9 mouse cellular contexts compared by ENCODE assay signal in the genomic region with DNA sequence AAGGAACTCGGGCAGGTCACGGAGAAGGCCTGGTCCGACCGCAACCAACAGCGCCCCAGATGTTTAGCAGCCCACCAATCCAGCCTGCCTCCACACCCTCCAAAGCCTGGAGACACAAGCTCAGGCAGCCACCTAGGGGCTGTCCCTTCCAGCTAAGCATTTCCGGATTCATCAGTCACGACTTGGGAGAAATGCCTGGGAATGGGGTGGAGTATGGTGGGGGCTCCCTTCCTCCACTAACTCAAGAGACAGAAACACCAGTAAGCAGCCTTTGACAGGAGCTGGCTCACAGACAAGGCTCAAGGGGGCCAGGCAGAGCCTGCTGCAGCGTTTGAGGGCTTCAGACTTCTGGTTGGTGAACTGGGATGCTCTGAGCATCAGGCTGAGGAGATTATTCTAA. TPM values are rescaled to one million over a fixed set of nuclear protein-coding genes. Genes with fewer than 3 reads are reported as not detected.
DNase-seq lines count a peak whose midpoint lies in the region; ATAC-seq and TF ChIP-seq lines count a peak whose summit lies in the region.
"Had no signal": no experiment of that assay in that cellular context is flagged by ENCODE, and none has a peak within 500 bp of the region (broad histone marks: within the 10 kb centered on the region; RNA-seq: fewer than 3 reads in every experiment).

No protein-coding gene starts in this region.

- H3K27me3 ChIP-seq in embryonic facial prominence, embryonic 14.5 days (replicated peaks; ENCODE audit: control insufficient read depth, insufficient read depth, low read length) = peaks cover 6% of the 10 kb centered on the region; the same call in 1 of the 2 replicates
- peaks cover 11% of the 10 kb centered on the region for H3K27me3 ChIP-seq in limb, embryonic 10.5 days (ENCODE audit: low read depth, poor library complexity, severe bottlenecking)
- no peaks in the 10 kb centered on the region for H3K27me3 ChIP-seq in stomach, postnatal 0 days (ENCODE audit: control insufficient read depth, insufficient read depth, low read length)
- H3K27me3 ChIP-seq: Patski had no signal

- peak; percentile 40 for DNase-seq in gastrocnemius, adult 2 months
- DNase-seq in gastrocnemius, postnatal 14 days = no peak
- peak; percentile 45 for DNase-seq in 3T3-L1 (ENCODE audit: low read depth, low spot score)
- peak; percentile 64 for DNase-seq in embryonic facial prominence, embryonic 14.5 days (ENCODE audit: low spot score)
- DNase-seq in limb, embryonic 10.5 days (ENCODE audit: low spot score) = no peak
- DNase-seq in stomach, postnatal 0 days (ENCODE audit: low spot score) = no peak
- no peak for DNase-seq in cerebellum, adult 11 months
- DNase-seq in adrenal gland, postnatal 14 days = no peak

- 6% methylated on average over 8 of the region's 8 CpGs for WGBS in embryonic facial prominence, embryonic 14.5 days
- WGBS in limb, embryonic 10.5 days = 26% methylated on average over 8 of the region's 8 CpGs
- 13% methylated on average over 8 of the region's 8 CpGs for WGBS in stomach, postnatal 0 days

- H3K9me3 ChIP-seq in embryonic facial prominence, embryonic 14.5 days (ENCODE audit: control insufficient read depth, low read length) = no peaks in the 10 kb centered on the region
- H3K9me3 ChIP-seq in limb, embryonic 10.5 days (replicated peaks) = no peaks in the 10 kb centered on the region
- no peaks in the 10 kb centered on the region for H3K9me3 ChIP-seq in stomach, postnatal 0 days (ENCODE audit: control insufficient read depth, low read length)

- no peak for TF ChIP-seq CTCF in gastrocnemius, adult 2 months (IDR thresholded peaks at IDR 0.05)
- TF ChIP-seq CTCF in stomach, postnatal 0 days (IDR thresholded peaks at IDR 0.05; ENCODE audit: low read depth) = peak; percentile 42

- intact Hi-C loops in gastrocnemius, adult 2 months (cut with DNase I) = no loop called here
- intact Hi-C loops in gastrocnemius, postnatal 14 days (cut with DNase I; ENCODE audit: low total_unique reads) = no loop called here

- peak overlapping the region; percentile 99 for H3K27ac ChIP-seq in gastrocnemius, adult 2 months
- H3K27ac ChIP-seq in embryonic facial prominence, embryonic 14.5 days (replicated peaks; ENCODE audit: low read depth, low read length) = peak overlapping the region; percentile 36
- no peak overlapping the region for H3K27ac ChIP-seq in limb, embryonic 10.5 days
- no peak overlapping the region for H3K27ac ChIP-seq in stomach, postnatal 0 days (replicated peaks)

- H3K4me2 ChIP-seq in embryonic facial prominence, embryonic 14.5 days (ENCODE audit: low read depth, low read length) = peak overlapping the region; percentile 95
- H3K4me2 ChIP-seq in stomach, postnatal 0 days (replicated peaks; ENCODE audit: low read depth) = 0 out of 2 replicates have a peak overlapping the region, but pooled peaks have one; percentile 18

- H3K4me1 ChIP-seq in embryonic facial prominence, embryonic 14.5 days (ENCODE audit: control insufficient read depth, insufficient read depth, low read length) = peaks cover 13% of the 10 kb centered on the region; the same call in 1 of the 2 replicates
- peaks cover 32% of the 10 kb centered on the region for H3K4me1 ChIP-seq in limb, embryonic 10.5 days
- no peaks in the 10 kb centered on the region for H3K4me1 ChIP-seq in stomach, postnatal 0 days (replicated peaks; ENCODE audit: control insufficient read depth, insufficient read depth)

- TF ChIP-seq EP300 in stomach, postnatal 0 days (optimal IDR thresholded peaks at IDR 0.05) = no peak

- no peak for ATAC-seq in embryonic facial prominence, embryonic 14.5 days (ENCODE audit: low read depth)
- ATAC-seq in stomach, postnatal 0 days (ENCODE audit: low FRiP score, low TSS enrichment) = no peak
- ATAC-seq: Patski had no signal

- peak overlapping the region; percentile 78 for H3K4me3 ChIP-seq in gastrocnemius, adult 2 months
- H3K4me3 ChIP-seq in embryonic facial prominence, embryonic 14.5 days (ENCODE audit: low read depth, low read length) = peak overlapping the region; percentile 4; the same call in 1 of the 2 replicates
- H3K4me3 ChIP-seq in limb, embryonic 10.5 days = 0 out of 2 replicates have a peak overlapping the region, but pooled peaks have one; percentile 67
- H3K4me3 ChIP-seq in stomach, postnatal 0 days (ENCODE audit: low read depth, low read length) = no peak overlapping the region

- peak overlapping the region; percentile 45 for H3K9ac ChIP-seq in embryonic facial prominence, embryonic 14.5 days (ENCODE audit: low read depth, low read length)
- no peak overlapping the region for H3K9ac ChIP-seq in stomach, postnatal 0 days (ENCODE audit: low read length)

- H3K36me3 ChIP-seq in embryonic facial prominence, embryonic 14.5 days (ENCODE audit: control insufficient read depth, insufficient read depth, low read length) = no peaks in the 10 kb centered on the region
- no peaks in the 10 kb centered on the region for H3K36me3 ChIP-seq in limb, embryonic 10.5 days
- no peaks in the 10 kb centered on the region for H3K36me3 ChIP-seq in stomach, postnatal 0 days (ENCODE audit: control insufficient read depth, insufficient read depth, low read length)

RNA-seq across cellular contexts. Expression of a gene that starts 1.6 kb away (rescaled TPM):
- 10 to 100 TPM; 27.5 to 33.3 TPM for total RNA-seq in gastrocnemius, adult 2 months (2021)
- 10 to 100 TPM; 25.5 to 29.2 TPM for total RNA-seq in gastrocnemius, postnatal 14 days (2021)
- polyA plus RNA-seq in embryonic facial prominence, embryonic 14.5 days (2014; fragmentation: Nextera tagmentation; extraction: Ambion mirVana) = 4.0 and 5.4 TPM in 2 replicates
- 2.8 and 3.6 TPM in 2 replicates for polyA plus RNA-seq in limb, embryonic 10.5 days (2016; fragmentation: Nextera tagmentation; extraction: Ambion mirVana)
- 3.1 and 4.5 TPM in 2 replicates for polyA plus RNA-seq in stomach, postnatal 0 days (2015; fragmentation: Nextera tagmentation; extraction: Ambion mirVana)
- 132 and 144 TPM in 2 replicates for total RNA-seq in adrenal gland, postnatal 14 days (2021)

RNA-seq across cellular contexts. Expression of a gene that starts 23.5 kb away (rescaled TPM):
- total RNA-seq in gastrocnemius, adult 2 months (2021) = 10 to 100 TPM; 41.8 to 50.7 TPM
- 10 to 100 TPM; 42.3 to 44.1 TPM for total RNA-seq in gastrocnemius, postnatal 14 days (2021)
- 27.1 and 32.7 TPM in 2 replicates for polyA plus RNA-seq in embryonic facial prominence, embryonic 14.5 days (2014; fragmentation: Nextera tagmentation; extraction: Ambion mirVana)
- polyA plus RNA-seq in limb, embryonic 10.5 days (2016; fragmentation: Nextera tagmentation; extraction: Ambion mirVana) = 39.7 and 51.4 TPM in 2 replicates
- 7.8 and 9.0 TPM in 2 replicates for polyA plus RNA-seq in stomach, postnatal 0 days (2015; fragmentation: Nextera tagmentation; extraction: Ambion mirVana)
- total RNA-seq in adrenal gland, postnatal 14 days (2021) = 30.9 and 31.5 TPM in 2 replicates

RNA-seq across cellular contexts. Expression of a gene that starts 23.7 kb away (rescaled TPM):
- total RNA-seq in gastrocnemius, adult 2 months (2021) = 1 to 10 TPM; 7.6 to 9.7 TPM
- total RNA-seq in gastrocnemius, postnatal 14 days (2021) = 1 to 10 TPM; 6.5 to 9.9 TPM
- polyA plus RNA-seq in embryonic facial prominence, embryonic 14.5 days (2014; fragmentation: Nextera tagmentation; extraction: Ambion mirVana) = 28.8 and 33.4 TPM in 2 replicates
- 26.8 and 27.6 TPM in 2 replicates for polyA plus RNA-seq in limb, embryonic 10.5 days (2016; fragmentation: Nextera tagmentation; extraction: Ambion mirVana)
- polyA plus RNA-seq in stomach, postnatal 0 days (2015; fragmentation: Nextera tagmentation; extraction: Ambion mirVana) = 11.9 and 12.9 TPM in 2 replicates
- total RNA-seq in adrenal gland, postnatal 14 days (2021) = 11.3 and 13.4 TPM in 2 replicates

RNA-seq across cellular contexts. Expression of a gene that starts 38.4 kb away (rescaled TPM):
- 10 to 100 TPM; 81.1 to 86.2 TPM for total RNA-seq in gastrocnemius, adult 2 months (2021)
- 10 to 100 TPM; 76.0 to 78.1 TPM for total RNA-seq in gastrocnemius, postnatal 14 days (2021)
- 46.4 and 55.2 TPM in 2 replicates for polyA plus RNA-seq in embryonic facial prominence, embryonic 14.5 days (2014; fragmentation: Nextera tagmentation; extraction: Ambion mirVana)
- polyA plus RNA-seq in limb, embryonic 10.5 days (2016; fragmentation: Nextera tagmentation; extraction: Ambion mirVana) = 79.8 and 85.0 TPM in 2 replicates
- 38.2 and 40.8 TPM in 2 replicates for polyA plus RNA-seq in stomach, postnatal 0 days (2015; fragmentation: Nextera tagmentation; extraction: Ambion mirVana)
- 48.9 and 50.7 TPM in 2 replicates for total RNA-seq in adrenal gland, postnatal 14 days (2021)

Comparison
In these comparisons a context has a peak if more than half of its experiments do, and no peak if none do; other contexts are left out.
1. DNase-seq: peak in gastrocnemius, adult 2 months (single experiment), 3T3-L1 (single experiment) and embryonic facial prominence, embryonic 14.5 days (single experiment); none in gastrocnemius, postnatal 14 days (single experiment), limb, embryonic 10.5 days (single experiment), stomach, postnatal 0 days (single experiment), cerebellum, adult 11 months (single experiment) and adrenal gland, postnatal 14 days (single experiment).
2. H3K27ac ChIP-seq: peak in gastrocnemius, adult 2 months (single experiment) and embryonic facial prominence, embryonic 14.5 days (single experiment); none in limb, embryonic 10.5 days (single experiment) and stomach, postnatal 0 days (single experiment).